Mouse (Mus musculus) cerebellum, postnatal 36 days (tissue): ENCODE data around the gene Fbxl12.
"Not testable (repeated sequence)": the region's sequence is repeated elsewhere in the genome, so short reads cannot be mapped to it uniquely, and the experiment has no call there.

Experiments
- DNase-seq, 2 experiments: peaks; one replicate each; pipeline ENCODE4 v3.0.0; 2021 to 2022; ENCODE audit warnings: mixed read lengths in 2 of 2

Gene Fbxl12

GRCm38 (mm10) chr9:20644360-20645081 lies at the start of gene Fbxl12:
Fbxl12 (minus strand) TSS chr9:20644767.
- peak; percentile 70 to 76 for DNase-seq

- DNase-seq: no peak
Measured at GRCm38 (mm10) chr9:20692863-20693262, 48.3 kb upstream of the Fbxl12 start.

- DNase-seq: not testable (repeated sequence)
Measured at GRCm38 (mm10) chr9:20690449-20690848, 45.9 kb upstream of the Fbxl12 start.

- no peak for DNase-seq
Measured at GRCm38 (mm10) chr9:20689913-20690312, 45.3 kb upstream of the Fbxl12 start.

- DNase-seq: no peak
Measured at GRCm38 (mm10) chr9:20689403-20689802, 44.8 kb upstream of the Fbxl12 start.

GRCm38 (mm10) chr9:20685081-20685861 lies 40.7 kb upstream of the Fbxl12 start:
- no peak for DNase-seq

GRCm38 (mm10) chr9:20682389-20682722 lies 37.8 kb upstream of the Fbxl12 start:
- DNase-seq: no peak

- no peak for DNase-seq
Measured at GRCm38 (mm10) chr9:20681546-20682388, 37.2 kb upstream of the Fbxl12 start.

GRCm38 (mm10) chr9:20680378-20680958 lies 35.9 kb upstream of the Fbxl12 start:
- no peak for DNase-seq

- no peak for DNase-seq
Measured at GRCm38 (mm10) chr9:20677892-20678291, 33.3 kb upstream of the Fbxl12 start.

- DNase-seq: no peak
Measured at GRCm38 (mm10) chr9:20672047-20672446, 27.5 kb upstream of the Fbxl12 start.

GRCm38 (mm10) chr9:20668065-20668464 lies 23.5 kb upstream of the Fbxl12 start:
- no peak for DNase-seq

- no peak for DNase-seq
Measured at GRCm38 (mm10) chr9:20666510-20667034, 22.0 kb upstream of the Fbxl12 start.

- DNase-seq: no peak
Measured at GRCm38 (mm10) chr9:20665925-20666324, 21.4 kb upstream of the Fbxl12 start.

GRCm38 (mm10) chr9:20664982-20665637 lies 20.5 kb upstream of the Fbxl12 start:
- DNase-seq: no peak

- DNase-seq: no peak
Measured at GRCm38 (mm10) chr9:20664366-20664765, 19.8 kb upstream of the Fbxl12 start.

GRCm38 (mm10) chr9:20663956-20664355 lies 19.4 kb upstream of the Fbxl12 start:
- no peak for DNase-seq

- no peak for DNase-seq
Measured at GRCm38 (mm10) chr9:20662874-20663273, 18.3 kb upstream of the Fbxl12 start.

- peak; percentile 62 to 68 for DNase-seq
Measured at GRCm38 (mm10) chr9:20662325-20662724, 17.8 kb upstream of the Fbxl12 start.

GRCm38 (mm10) chr9:20657546-20657945 lies 13.0 kb upstream of the Fbxl12 start:
- no peak for DNase-seq

GRCm38 (mm10) chr9:20653859-20654258 lies 9.3 kb upstream of the Fbxl12 start:
- DNase-seq: no peak

- no peak for DNase-seq
Measured at GRCm38 (mm10) chr9:20652260-20652658, 7.7 kb upstream of the Fbxl12 start.
